Mouse (Mus musculus): Measurements from ENCODE around the gene Mettl7b. TPM values are rescaled to one million over a fixed set of nuclear protein-coding genes. Genes with fewer than 3 reads are reported as not detected.

Gene Mettl7b
- total and polyA plus RNA-seq, 2 experiments from 2014 or later = not detected

GRCm38 (mm10) chr10:128912268-128912667 lies 48.5 kb downstream of the Mettl7b start:
- TF ChIP-seq CTCF (IDR thresholded peaks at IDR 0.05; ENCODE audit: low read depth) = no peak
- no peak for DNase-seq (ENCODE audit: low spot score)
- 74% methylated on average over 4 of the region's 4 CpGs for WGBS

GRCm38 (mm10) chr10:128911430-128911829 lies 49.4 kb downstream of the Mettl7b start:
- no peak for ATAC-seq
- Histone ChIP-seq H3K9me3 (ENCODE audit: low read length) (no peaks in the 10 kb centered on the region), H3K4me3 (ENCODE audit: low read length) (peak overlapping the region; percentile 87), H3K27ac (no peak overlapping the region; the same call in 1 of the 2 replicates), H3K27me3 (ENCODE audit: insufficient read depth, low read length) (no peaks in the 10 kb centered on the region), H3K9ac (replicated peaks; ENCODE audit: low read length) (no peak overlapping the region), H3K4me1 (ENCODE audit: insufficient read depth, low read length) (no peaks in the 10 kb centered on the region), H3K4me2 (ENCODE audit: low read depth, low read length) (peak overlapping the region; percentile 63), H3K36me3 (ENCODE audit: insufficient read depth, low read length) (no peaks in the 10 kb centered on the region; the same call in 1 of the 2 replicates)
- DNase-seq (ENCODE audit: low spot score) = no peak
- no peak for TF ChIP-seq CTCF (IDR thresholded peaks at IDR 0.05; ENCODE audit: low read depth)
- WGBS = 76% methylated on average over 6 of the region's 6 CpGs

More at GRCm38 (mm10) chr10:128912268-128912667, 48.5 kb downstream of the Mettl7b start:
- Histone ChIP-seq H3K9me3 (ENCODE audit: low read length) (no peaks in the 10 kb centered on the region), H3K4me2 (ENCODE audit: low read depth, low read length) (peak overlapping the region; percentile 63), H3K4me3 (ENCODE audit: low read length) (no peak overlapping the region), H3K27ac (no peak overlapping the region), H3K27me3 (ENCODE audit: insufficient read depth, low read length) (no peaks in the 10 kb centered on the region), H3K9ac (replicated peaks; ENCODE audit: low read length) (no peak overlapping the region), H3K36me3 (ENCODE audit: insufficient read depth, low read length) (no peaks in the 10 kb centered on the region; the same call in 1 of the 2 replicates), H3K4me1 (ENCODE audit: insufficient read depth, low read length) (no peaks in the 10 kb centered on the region)
- no peak for ATAC-seq

- peak overlapping the region; percentile 87 for H3K4me3 ChIP-seq (ENCODE audit: low read length)
- H3K4me2 ChIP-seq (ENCODE audit: low read depth, low read length) = peak overlapping the region; percentile 63
- H3K27me3 ChIP-seq (ENCODE audit: insufficient read depth, low read length) = no peaks in the 10 kb centered on the region
- H3K9ac ChIP-seq (replicated peaks; ENCODE audit: low read length) = peak overlapping the region; percentile 85
- no peak for TF ChIP-seq CTCF (IDR thresholded peaks at IDR 0.05; ENCODE audit: low read depth)
- ATAC-seq (peak; percentile 57), DNase-seq (ENCODE audit: low spot score) (peak; percentile 83)
- peak overlapping the region; percentile 93 for H3K27ac ChIP-seq
- H3K4me1 ChIP-seq (ENCODE audit: insufficient read depth, low read length) = no peaks in the 10 kb centered on the region
- no peaks in the 10 kb centered on the region for H3K9me3 ChIP-seq (ENCODE audit: low read length)
- 1% methylated on average over 58 of the region's 66 CpGs for WGBS
- H3K36me3 ChIP-seq (ENCODE audit: insufficient read depth, low read length) = no peaks in the 10 kb centered on the region
Observed at GRCm38 (mm10) chr10:128910066-128910841, 50.5 kb downstream of the Mettl7b start.

- no peaks in the 10 kb centered on the region for H3K4me1 ChIP-seq (ENCODE audit: insufficient read depth, low read length)
- peak overlapping the region; percentile 93 for H3K27ac ChIP-seq
- H3K9me3 ChIP-seq (ENCODE audit: low read length) = no peaks in the 10 kb centered on the region
- peak overlapping the region; percentile 63 for H3K4me2 ChIP-seq (ENCODE audit: low read depth, low read length)
- peak; percentile 80 for ATAC-seq
- TF ChIP-seq CTCF (IDR thresholded peaks at IDR 0.05; ENCODE audit: low read depth) = no peak
- WGBS = 2% methylated on average over 33 of the region's 41 CpGs
- peak; percentile 86 for DNase-seq (ENCODE audit: low spot score)
- no peaks in the 10 kb centered on the region for H3K36me3 ChIP-seq (ENCODE audit: insufficient read depth, low read length)
- no peaks in the 10 kb centered on the region for H3K27me3 ChIP-seq (ENCODE audit: insufficient read depth, low read length)
- peak overlapping the region; percentile 87 for H3K4me3 ChIP-seq (ENCODE audit: low read length)
- H3K9ac ChIP-seq (replicated peaks; ENCODE audit: low read length) = peak overlapping the region; percentile 85
Observed at GRCm38 (mm10) chr10:128909567-128910028, 51.2 kb downstream of the Mettl7b start.

- no peaks in the 10 kb centered on the region for H3K36me3 ChIP-seq (ENCODE audit: insufficient read depth, low read length)
- peak overlapping the region; percentile 93 for H3K27ac ChIP-seq
- H3K27me3 ChIP-seq (ENCODE audit: insufficient read depth, low read length) = no peaks in the 10 kb centered on the region
- no peak for ATAC-seq
- no peaks in the 10 kb centered on the region for H3K9me3 ChIP-seq (ENCODE audit: low read length)
- TF ChIP-seq CTCF (IDR thresholded peaks at IDR 0.05; ENCODE audit: low read depth) = no peak
- peak overlapping the region; percentile 87 for H3K4me3 ChIP-seq (ENCODE audit: low read length)
- peak; percentile 31 for DNase-seq (ENCODE audit: low spot score)
- WGBS = 61% methylated on average over 13 of the region's 13 CpGs
- peak overlapping the region; percentile 63 for H3K4me2 ChIP-seq (ENCODE audit: low read depth, low read length)
- H3K9ac ChIP-seq (replicated peaks; ENCODE audit: low read length) = peak overlapping the region; percentile 85
- no peaks in the 10 kb centered on the region for H3K4me1 ChIP-seq (ENCODE audit: insufficient read depth, low read length)
Observed at GRCm38 (mm10) chr10:128908778-128909448, 51.9 kb downstream of the Mettl7b start.

Other genes starting within 250 kb of the Mettl7b start
- 6.2 and 6.6 TPM in 2 replicates for gene Dgka, start 216.1 kb downstream of the Mettl7b start, total RNA-seq (2014; rRNA removed)
- 6.2 and 6.7 TPM in 2 replicates for gene Dgka, start 216.1 kb downstream of the Mettl7b start, polyA plus RNA-seq (2015; fragmentation: Nextera tagmentation; extraction: Ambion mirVana)
- gene Pym1, start 213.1 kb downstream of the Mettl7b start, total RNA-seq (2014; rRNA removed) = 45.6 and 47.4 TPM in 2 replicates
- gene Pym1, start 213.1 kb downstream of the Mettl7b start, polyA plus RNA-seq (2015; fragmentation: Nextera tagmentation; extraction: Ambion mirVana) = 51.0 and 51.5 TPM in 2 replicates
- 0.52 and 2.8 TPM in 2 replicates for gene Mmp19, start 170.1 kb downstream of the Mettl7b start, total RNA-seq (2014; rRNA removed)
- gene Mmp19, start 170.1 kb downstream of the Mettl7b start, polyA plus RNA-seq (2015; fragmentation: Nextera tagmentation; extraction: Ambion mirVana) = 0.59 and 0.61 TPM in 2 replicates
- 28.6 and 30.9 TPM in 2 replicates for gene Dnajc14, start 156.9 kb downstream of the Mettl7b start, total RNA-seq (2014; rRNA removed)
- gene Dnajc14, start 156.9 kb downstream of the Mettl7b start, polyA plus RNA-seq (2015; fragmentation: Nextera tagmentation; extraction: Ambion mirVana) = 32.7 and 37.0 TPM in 2 replicates
- 26.5 and 27.3 TPM in 2 replicates for gene Tmem198b, start 156.6 kb downstream of the Mettl7b start, total RNA-seq (2014; rRNA removed)
- gene Tmem198b, start 156.6 kb downstream of the Mettl7b start, polyA plus RNA-seq (2015; fragmentation: Nextera tagmentation; extraction: Ambion mirVana) = 18.8 and 18.9 TPM in 2 replicates
- gene Sarnp, start 143.7 kb downstream of the Mettl7b start, total RNA-seq (2014; rRNA removed) = 19.4 and 24.3 TPM in 2 replicates
- gene Sarnp, start 143.7 kb downstream of the Mettl7b start, polyA plus RNA-seq (2015; fragmentation: Nextera tagmentation; extraction: Ambion mirVana) = 126 and 143 TPM in 2 replicates
- gene Ormdl2, start 139.3 kb downstream of the Mettl7b start, total RNA-seq (2014; rRNA removed) = 12.0 and 23.1 TPM in 2 replicates
- 23.8 and 24.8 TPM in 2 replicates for gene Ormdl2, start 139.3 kb downstream of the Mettl7b start, polyA plus RNA-seq (2015; fragmentation: Nextera tagmentation; extraction: Ambion mirVana)
- gene Gdf11, start 69.3 kb downstream of the Mettl7b start, total RNA-seq (2014; rRNA removed) = 15.9 and 18.8 TPM in 2 replicates
- 6.7 and 7.6 TPM in 2 replicates for gene Gdf11, start 69.3 kb downstream of the Mettl7b start, polyA plus RNA-seq (2015; fragmentation: Nextera tagmentation; extraction: Ambion mirVana)
- 35.2 and 40.9 TPM in 2 replicates for gene Cd63, start 60.0 kb downstream of the Mettl7b start, total RNA-seq (2014; rRNA removed)
- 417 and 436 TPM in 2 replicates for gene Cd63, start 60.0 kb downstream of the Mettl7b start, polyA plus RNA-seq (2015; fragmentation: Nextera tagmentation; extraction: Ambion mirVana)
- gene Rdh5, start 38.1 kb downstream of the Mettl7b start, total RNA-seq (2014; rRNA removed) = 22.6 and 24.8 TPM in 2 replicates
- 21.0 and 29.2 TPM in 2 replicates for gene Rdh5, start 38.1 kb downstream of the Mettl7b start, polyA plus RNA-seq (2015; fragmentation: Nextera tagmentation; extraction: Ambion mirVana)
- 70.9 and 97.6 TPM in 2 replicates for gene Bloc1s1, start 37.0 kb downstream of the Mettl7b start, total RNA-seq (2014; rRNA removed)
- 292 and 298 TPM in 2 replicates for gene Bloc1s1, start 37.0 kb downstream of the Mettl7b start, polyA plus RNA-seq (2015; fragmentation: Nextera tagmentation; extraction: Ambion mirVana)
- gene Itga7, start 27.2 kb downstream of the Mettl7b start, total RNA-seq (2014; rRNA removed) = 29.0 and 30.6 TPM in 2 replicates
- 15.1 and 16.9 TPM in 2 replicates for gene Itga7, start 27.2 kb downstream of the Mettl7b start, polyA plus RNA-seq (2015; fragmentation: Nextera tagmentation; extraction: Ambion mirVana)
- gene Olfr9, start 28.4 kb upstream of the Mettl7b start, total RNA-seq (2014; rRNA removed) = not detected in 2 replicates
- gene Olfr9, start 28.4 kb upstream of the Mettl7b start, polyA plus RNA-seq (2015; fragmentation: Nextera tagmentation; extraction: Ambion mirVana) = not detected in 2 replicates
- gene Olfr763, start 49.8 kb upstream of the Mettl7b start, total RNA-seq (2014; rRNA removed) = not detected in 2 replicates
- not detected in 2 replicates for gene Olfr763, start 49.8 kb upstream of the Mettl7b start, polyA plus RNA-seq (2015; fragmentation: Nextera tagmentation; extraction: Ambion mirVana)
- gene Olfr764-ps1, start 78.9 kb upstream of the Mettl7b start, total RNA-seq (2014; rRNA removed) = not detected in 2 replicates
- not detected in 2 replicates for gene Olfr764-ps1, start 78.9 kb upstream of the Mettl7b start, polyA plus RNA-seq (2015; fragmentation: Nextera tagmentation; extraction: Ambion mirVana)
- not detected in 2 replicates for gene Olfr765, start 89.0 kb upstream of the Mettl7b start, total RNA-seq (2014; rRNA removed)
- not detected in 2 replicates for gene Olfr765, start 89.0 kb upstream of the Mettl7b start, polyA plus RNA-seq (2015; fragmentation: Nextera tagmentation; extraction: Ambion mirVana)
- not detected in 2 replicates for gene Olfr766-ps1, start 108.0 kb upstream of the Mettl7b start, total RNA-seq (2014; rRNA removed)
- not detected in 2 replicates for gene Olfr766-ps1, start 108.0 kb upstream of the Mettl7b start, polyA plus RNA-seq (2015; fragmentation: Nextera tagmentation; extraction: Ambion mirVana)
- not detected in 2 replicates for gene Olfr767, start 121.9 kb upstream of the Mettl7b start, total RNA-seq (2014; rRNA removed)
- gene Olfr767, start 121.9 kb upstream of the Mettl7b start, polyA plus RNA-seq (2015; fragmentation: Nextera tagmentation; extraction: Ambion mirVana) = not detected in 2 replicates
- not detected in 2 replicates for gene Olfr768, start 138.4 kb upstream of the Mettl7b start, total RNA-seq (2014; rRNA removed)
- gene Olfr768, start 138.4 kb upstream of the Mettl7b start, polyA plus RNA-seq (2015; fragmentation: Nextera tagmentation; extraction: Ambion mirVana) = not detected in 2 replicates
- not detected in 2 replicates for gene Olfr769, start 156.9 kb upstream of the Mettl7b start, total RNA-seq (2014; rRNA removed)
- gene Olfr769, start 156.9 kb upstream of the Mettl7b start, polyA plus RNA-seq (2015; fragmentation: Nextera tagmentation; extraction: Ambion mirVana) = not detected in 2 replicates
- gene Olfr770, start 178.0 kb upstream of the Mettl7b start, total RNA-seq (2014; rRNA removed) = not detected in 2 replicates
- gene Olfr770, start 178.0 kb upstream of the Mettl7b start, polyA plus RNA-seq (2015; fragmentation: Nextera tagmentation; extraction: Ambion mirVana) = not detected in 2 replicates
- gene Olfr771, start 203.8 kb upstream of the Mettl7b start, total RNA-seq (2014; rRNA removed) = not detected in 2 replicates
- gene Olfr771, start 203.8 kb upstream of the Mettl7b start, polyA plus RNA-seq (2015; fragmentation: Nextera tagmentation; extraction: Ambion mirVana) = not detected in 2 replicates
- gene Olfr772, start 216.9 kb upstream of the Mettl7b start, total RNA-seq (2014; rRNA removed) = not detected in 2 replicates
- not detected in 2 replicates for gene Olfr772, start 216.9 kb upstream of the Mettl7b start, polyA plus RNA-seq (2015; fragmentation: Nextera tagmentation; extraction: Ambion mirVana)
- gene Olfr773, start 226.4 kb upstream of the Mettl7b start, total RNA-seq (2014; rRNA removed) = not detected in 2 replicates
- gene Olfr773, start 226.4 kb upstream of the Mettl7b start, polyA plus RNA-seq (2015; fragmentation: Nextera tagmentation; extraction: Ambion mirVana) = not detected in 2 replicates